Comparison of ENCODE assay signal across 10 mouse cellular contexts in genomic region chr7:19889881-19890280, GRCm38 (mm10). TPM values are rescaled to one million over a fixed set of nuclear protein-coding genes. Genes with fewer than 3 reads are reported as not detected.
DNase-seq lines count a peak whose midpoint lies in the region; ATAC-seq and TF ChIP-seq lines count a peak whose summit lies in the region.
"Had no signal": no experiment of that assay in that cellular context is flagged by ENCODE, and none has a peak within 500 bp of the region (broad histone marks: within the 10 kb centered on the region; RNA-seq: fewer than 3 reads in every experiment).

No protein-coding gene starts in this region.

- no peak overlapping the region for H3K9ac ChIP-seq in heart, postnatal 0 days (replicated peaks; ENCODE audit: low read depth, low read length)
- H3K9ac ChIP-seq in liver, adult 2 months (ENCODE audit: low read depth, low read length), result no peak overlapping the region
- H3K9ac ChIP-seq: embryonic facial prominence, embryonic 13.5 days; limb, embryonic 13.5 days had no signal

- no peak for ATAC-seq in heart, postnatal 0 days (ENCODE audit: insufficient read depth, low read depth)

- H3K4me2 ChIP-seq in heart, postnatal 0 days (ENCODE audit: low read depth, low read length), result no peak overlapping the region
- H3K4me2 ChIP-seq: embryonic facial prominence, embryonic 13.5 days; limb, embryonic 13.5 days had no signal

- no peak for DNase-seq in heart, postnatal 0 days (ENCODE audit: low spot score)
- no peak for DNase-seq in heart, postnatal 25 days (ENCODE audit: low spot score)
- peak; percentile 36 to 70 for DNase-seq in spleen, adult 18-20 months
- DNase-seq in spleen, adult 12 weeks (ENCODE audit: low spot score), result no peak
- DNase-seq in brain, embryonic 14.5 days (ENCODE audit: low read depth), result peak; percentile 10
- peak; percentile 38 for DNase-seq in liver, adult 2 months (ENCODE audit: extremely low read depth, low read depth, low spot score)
- DNase-seq in spleen, adult 2 months (ENCODE audit: low read depth in 1 of 2, low spot score in 2 of 2), result peak in 1 of 2 experiments; percentile 63
- DNase-seq in frontal cortex, postnatal 25 days (ENCODE audit: low spot score in 2 of 2), result no peak

- H3K9me3 ChIP-seq in heart, postnatal 0 days (replicated peaks; ENCODE audit: control insufficient read depth, low read length), result no peaks in the 10 kb centered on the region
- H3K9me3 ChIP-seq: limb, embryonic 13.5 days had no signal

- no peak overlapping the region for H3K27ac ChIP-seq in heart, postnatal 0 days (ENCODE audit: low read depth)
- no peak overlapping the region for H3K27ac ChIP-seq in liver, adult 2 months (replicated peaks; ENCODE audit: insufficient read depth, low read depth, low read length)
- H3K27ac ChIP-seq in spleen, adult 2 months (ENCODE audit: insufficient read depth, low read length), result no peak overlapping the region
- H3K27ac ChIP-seq: embryonic facial prominence, embryonic 13.5 days; limb, embryonic 13.5 days had no signal

- no peak overlapping the region for H3K4me3 ChIP-seq in heart, postnatal 0 days (ENCODE audit: low read depth, low read length)
- no peak overlapping the region for H3K4me3 ChIP-seq in liver, adult 2 months (ENCODE audit: insufficient read depth, low read depth, low read length)
- H3K4me3 ChIP-seq in spleen, adult 2 months (ENCODE audit: extremely low read depth, insufficient read depth, insufficient read length), result no peak overlapping the region
- H3K4me3 ChIP-seq: embryonic facial prominence, embryonic 13.5 days; limb, embryonic 13.5 days had no signal

- TF ChIP-seq CTCF in heart, postnatal 0 days (IDR thresholded peaks at IDR 0.05; ENCODE audit: low read depth), result peak; percentile 56
- peak; percentile 59; the same call in 1 of the 2 replicates for TF ChIP-seq CTCF in brain, embryonic 14.5 days (IDR thresholded peaks at IDR 0.05; ENCODE audit: borderline replicate concordance, extremely low read depth, insufficient read depth, insufficient read length)
- TF ChIP-seq CTCF in liver, adult 2 months (IDR thresholded peaks at IDR 0.05; ENCODE audit: low read depth, low read length), result peak; percentile 91
- TF ChIP-seq CTCF in spleen, adult 2 months (IDR thresholded peaks at IDR 0.05; ENCODE audit: extremely low read depth, insufficient read depth, insufficient read length, insufficient replicate concordance), result peak; percentile 89

- intact Hi-C loops in heart, postnatal 25 days (cut with DNase I), result no loop called here

- no peaks in the 10 kb centered on the region for H3K36me3 ChIP-seq in heart, postnatal 0 days (replicated peaks; ENCODE audit: control insufficient read depth, insufficient read depth, low read length)
- H3K36me3 ChIP-seq in liver, adult 2 months (ENCODE audit: control insufficient read depth, insufficient read depth, low read length), result no peaks in the 10 kb centered on the region
- no peaks in the 10 kb centered on the region for H3K36me3 ChIP-seq in spleen, adult 2 months (ENCODE audit: control insufficient read depth, insufficient read depth, low read length)
- H3K36me3 ChIP-seq: embryonic facial prominence, embryonic 13.5 days; limb, embryonic 13.5 days had no signal

- TF ChIP-seq EP300 in heart, postnatal 0 days (IDR thresholded peaks at IDR 0.05; ENCODE audit: low read depth), result no peak

- no peaks in the 10 kb centered on the region for H3K4me1 ChIP-seq in heart, postnatal 0 days (ENCODE audit: control insufficient read depth, insufficient read depth)
- no peaks in the 10 kb centered on the region for H3K4me1 ChIP-seq in liver, adult 2 months (ENCODE audit: control insufficient read depth, insufficient read depth, low read length)
- no peaks in the 10 kb centered on the region; the same call in 1 of the 2 replicates for H3K4me1 ChIP-seq in spleen, adult 2 months (ENCODE audit: control insufficient read depth, insufficient read depth, insufficient read length)
- H3K4me1 ChIP-seq: embryonic facial prominence, embryonic 13.5 days; limb, embryonic 13.5 days had no signal

- no peak for TF ChIP-seq POLR2A in brain, embryonic 14.5 days (IDR thresholded peaks at IDR 0.05; ENCODE audit: borderline replicate concordance, extremely low read depth, insufficient read depth, insufficient read length, poor library complexity, severe bottlenecking)
- TF ChIP-seq POLR2A in liver, adult 2 months (IDR thresholded peaks at IDR 0.05; ENCODE audit: extremely low read depth, insufficient read depth, low read length), result no peak
- no peak for TF ChIP-seq POLR2A in spleen, adult 2 months (IDR thresholded peaks at IDR 0.05; ENCODE audit: low read depth, low read length)

- WGBS in heart, postnatal 0 days, result 46% methylated on average over 8 of the region's 8 CpGs
- 58% methylated on average over 8 of the region's 8 CpGs for WGBS in liver, adult 2 months
- WGBS in spleen, adult 2 months, result 34% methylated on average over 8 of the region's 8 CpGs

- no peaks in the 10 kb centered on the region for H3K27me3 ChIP-seq in heart, postnatal 0 days (ENCODE audit: control insufficient read depth, insufficient read depth, low read length)
- H3K27me3 ChIP-seq in liver, adult 2 months (ENCODE audit: control insufficient read depth, insufficient read depth, low read length), result no peaks in the 10 kb centered on the region
- no peaks in the 10 kb centered on the region for H3K27me3 ChIP-seq in spleen, adult 2 months (ENCODE audit: control insufficient read depth, insufficient read depth, low read length)
- H3K27me3 ChIP-seq: embryonic facial prominence, embryonic 13.5 days; limb, embryonic 13.5 days had no signal

- H3K79me2 ChIP-seq in liver, adult 2 months (ENCODE audit: control insufficient read depth, insufficient read depth, low read length), result no peaks in the 10 kb centered on the region

RNA-seq across cellular contexts. Expression of gene Ceacam19, which starts 2.1 kb away (rescaled TPM):
- total RNA-seq in heart, postnatal 0 days (2014; rRNA removed; ENCODE audit: low replicate concordance), result not detected in 2 replicates
- polyA plus RNA-seq in heart, postnatal 0 days (2015; fragmentation: Nextera tagmentation; extraction: Ambion mirVana), result not detected in 2 replicates
- total RNA-seq in heart, postnatal 25 days (2021), result not detected
- 0.03 and 0.15 TPM in 2 replicates for polyA plus RNA-seq in brain, embryonic 14.5 days (2012; rRNA removed)
- total RNA-seq in liver, adult 2 months (2014; rRNA removed), result not detected in 2 replicates
- not detected in 2 replicates for polyA plus RNA-seq in liver, adult 2 months (2012; rRNA removed)
- 0.09 and 0.22 TPM in 2 replicates for polyA plus RNA-seq in spleen, adult 2 months (2012; rRNA removed)

RNA-seq across cellular contexts. Expression of gene Ceacam16, which starts 28.8 kb away (rescaled TPM):
- total RNA-seq in heart, postnatal 0 days (2014; rRNA removed; ENCODE audit: low replicate concordance), result not detected in 2 replicates
- not detected in 2 replicates for polyA plus RNA-seq in heart, postnatal 0 days (2015; fragmentation: Nextera tagmentation; extraction: Ambion mirVana)
- total RNA-seq in heart, postnatal 25 days (2021), result under 1 TPM in 1 of 2 experiments, not detected in 1; 0.42 TPM
- polyA plus RNA-seq in brain, embryonic 14.5 days (2012; rRNA removed), result not detected in 2 replicates
- 0.09 and 0.34 TPM in 2 replicates for total RNA-seq in liver, adult 2 months (2014; rRNA removed)
- polyA plus RNA-seq in liver, adult 2 months (2012; rRNA removed), result 0.09 and 0.11 TPM in 2 replicates
- polyA plus RNA-seq in spleen, adult 2 months (2012; rRNA removed), result 17.0 and 21.7 TPM in 2 replicates
- polyA plus RNA-seq: embryonic facial prominence, embryonic 13.5 days; limb, embryonic 13.5 days had no signal

RNA-seq across cellular contexts. Expression of gene Pvr, which starts 31.1 kb away (rescaled TPM):
- total RNA-seq in heart, postnatal 0 days (2014; rRNA removed; ENCODE audit: low replicate concordance), result 25.8 and 26.1 TPM in 2 replicates
- polyA plus RNA-seq in heart, postnatal 0 days (2015; fragmentation: Nextera tagmentation; extraction: Ambion mirVana), result 11.3 and 11.6 TPM in 2 replicates
- 10 to 100 TPM; 19.3 to 20.1 TPM for total RNA-seq in heart, postnatal 25 days (2021)
- 8.1 and 11.9 TPM in 2 replicates for polyA plus RNA-seq in brain, embryonic 14.5 days (2012; rRNA removed)
- total RNA-seq in liver, adult 2 months (2014; rRNA removed), result 5.1 and 7.6 TPM in 2 replicates
- polyA plus RNA-seq in liver, adult 2 months (2012; rRNA removed), result 3.4 and 6.8 TPM in 2 replicates
- polyA plus RNA-seq in spleen, adult 2 months (2012; rRNA removed), result 6.6 and 8.0 TPM in 2 replicates

RNA-seq across cellular contexts. Expression of gene Gm19345, which starts 38.1 kb away (rescaled TPM):
- total RNA-seq in heart, postnatal 0 days (2014; rRNA removed; ENCODE audit: low replicate concordance), result not detected in 2 replicates
- polyA plus RNA-seq in heart, postnatal 0 days (2015; fragmentation: Nextera tagmentation; extraction: Ambion mirVana), result not detected in 2 replicates
- not detected for total RNA-seq in heart, postnatal 25 days (2021)
- polyA plus RNA-seq in brain, embryonic 14.5 days (2012; rRNA removed), result 17.1 and 18.8 TPM in 2 replicates
- total RNA-seq in liver, adult 2 months (2014; rRNA removed), result not detected in 2 replicates
- 0.11 TPM in 1 of 2 replicates, not detected in the other for polyA plus RNA-seq in liver, adult 2 months (2012; rRNA removed)
- polyA plus RNA-seq in spleen, adult 2 months (2012; rRNA removed), result 0.45 TPM in 1 of 2 replicates, not detected in the other
- polyA plus RNA-seq: limb, embryonic 13.5 days had no signal

Comparison
In these comparisons a context has a peak if more than half of its experiments do, and no peak if none do; other contexts are left out.
1. DNase-seq: peak in spleen, adult 18-20 months (2 of 2), brain, embryonic 14.5 days (single experiment) and liver, adult 2 months (single experiment); none in heart, postnatal 0 days (single experiment), heart, postnatal 25 days (single experiment), spleen, adult 12 weeks (single experiment) and frontal cortex, postnatal 25 days (0 of 2).
2. RNA of gene Ceacam16, which starts 28.8 kb away (polyA plus RNA-seq): 17.0 to 21.7 TPM in spleen, adult 2 months; 0.09 to 0.11 TPM in liver, adult 2 months, not detected in brain, embryonic 14.5 days and not detected in heart, postnatal 0 days; every median in the first group is over 10 times any median in the second.
3. Peak in every context shown above with its lines, with median percentiles within 50 percentile points of each other: CTCF ChIP-seq.